Mouse (Mus musculus) yolk sac, embryonic 10.5 days (tissue): ENCODE results near the gene Slc25a17.

ENCODE experiments used
- DNase-seq: peaks from one replicate; pipeline ENCODE4 v3.0.0-alpha.2; 2017; ENCODE audit warnings: low spot score

The Slc25a17 gene

DNA sequence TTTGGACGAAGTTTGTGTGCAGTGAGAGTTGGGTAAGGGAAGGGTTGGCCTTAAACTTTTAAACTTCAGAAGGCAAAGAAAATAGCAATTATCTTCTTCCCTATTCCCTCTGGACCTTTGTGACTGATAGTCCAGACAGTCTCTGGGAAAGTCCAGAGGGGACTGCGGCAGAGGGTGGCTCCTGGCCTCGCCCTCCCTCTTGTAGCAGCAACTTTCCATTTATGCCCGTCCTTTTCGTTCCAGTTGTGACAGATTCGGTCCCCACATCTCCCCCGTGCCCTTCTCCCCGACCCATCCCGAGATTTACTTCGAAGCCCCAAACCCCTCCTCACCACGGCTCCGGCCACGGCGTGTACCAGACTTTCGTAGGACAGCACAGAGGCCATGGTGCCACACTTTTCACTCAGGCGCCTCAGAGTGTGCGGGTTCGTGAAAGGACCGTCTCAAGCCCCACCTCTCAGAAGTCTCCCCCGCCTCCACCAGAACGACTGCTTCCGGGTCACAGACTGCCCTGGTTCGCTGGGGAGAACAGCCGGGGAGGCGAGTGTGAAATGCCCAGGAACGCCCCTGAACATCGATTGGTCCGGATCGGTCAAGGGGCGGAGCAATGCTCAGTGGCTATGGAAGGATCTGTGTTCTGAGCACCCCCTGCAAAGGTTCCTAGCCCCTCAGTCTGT is at the start of gene Slc25a17:
TSS of gene Slc25a17 (minus strand) at position 468 of the 677 bp plus-strand sequence.
- peak; percentile 97 for DNase-seq

DNA sequence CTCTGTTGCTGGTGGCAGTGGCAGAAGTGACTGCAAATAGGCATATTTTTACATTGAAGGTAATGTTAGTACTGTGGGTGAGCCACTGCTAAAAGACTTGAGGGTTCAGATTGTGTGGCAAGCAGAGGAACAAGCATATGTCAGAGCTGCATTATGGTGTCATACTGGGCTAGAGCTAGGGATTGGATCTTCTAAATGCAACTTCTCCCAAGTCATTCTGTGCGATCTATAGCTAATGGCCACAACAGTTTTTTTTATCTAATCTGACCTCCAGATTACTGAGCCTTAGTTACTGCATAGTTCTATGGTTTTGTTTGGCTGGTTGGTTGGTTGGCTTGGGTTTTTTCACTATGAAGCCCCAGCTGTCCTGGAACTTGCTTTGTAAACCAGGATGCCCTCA is 47.6 kb upstream of the Slc25a17 start, which contains the start of gene Dnajb7:
TSS of gene Dnajb7 (minus strand) at position 101 of the 400 bp plus-strand sequence.
- DNase-seq, result no peak

DNA sequence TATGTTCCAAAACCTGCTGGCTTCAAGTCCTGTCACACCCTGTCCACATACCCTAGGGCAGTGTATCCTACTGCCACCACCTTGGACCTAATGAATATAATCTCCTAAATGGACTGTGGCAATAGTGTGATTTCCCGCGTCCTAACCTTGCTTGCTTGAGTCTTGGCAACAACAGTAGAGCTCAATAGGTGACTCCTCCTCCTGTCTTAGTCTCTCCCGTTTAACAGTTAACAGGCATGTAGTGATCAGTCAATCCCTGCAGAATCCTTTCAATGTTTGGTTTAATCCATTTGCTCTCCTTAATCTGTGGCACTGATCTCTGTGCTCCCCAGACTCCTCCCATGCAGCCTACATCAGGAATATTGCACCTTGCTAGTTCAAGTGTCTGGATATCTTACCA is 44.4 kb upstream of the Slc25a17 start:
- DNase-seq, result no peak

DNA sequence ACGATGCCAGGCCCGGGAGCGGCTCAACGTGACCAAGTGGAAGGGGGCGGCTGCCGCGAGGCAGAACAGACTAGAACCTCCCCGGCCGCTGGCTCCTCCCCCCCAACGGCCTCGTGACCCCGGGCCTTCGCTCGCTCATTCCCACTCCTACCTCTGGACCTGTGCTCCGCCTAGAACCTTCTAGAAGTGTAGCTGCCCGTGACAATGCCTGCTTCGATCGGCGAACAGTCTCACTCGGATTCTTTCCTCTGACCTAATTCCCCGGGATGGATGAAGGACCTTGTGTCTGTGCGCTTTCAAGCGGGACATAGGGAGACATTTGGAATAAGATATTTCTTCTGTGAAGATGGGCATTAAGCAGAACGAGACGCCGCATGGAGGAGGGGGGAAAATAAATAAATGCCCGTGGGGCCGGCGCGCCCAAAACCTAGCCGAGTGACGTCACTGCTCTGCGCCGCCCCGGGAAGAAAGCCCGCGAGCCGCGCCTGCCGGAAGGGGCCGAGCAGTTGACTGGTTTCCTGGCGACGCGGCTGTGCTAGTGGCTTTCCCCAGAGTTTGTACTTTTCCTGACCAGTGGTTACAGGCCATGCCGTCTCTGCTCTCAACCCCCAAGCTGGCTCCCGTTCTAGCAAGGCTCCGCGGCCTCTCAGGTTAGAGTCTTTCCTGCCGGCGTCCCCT is 39.2 kb upstream of the Slc25a17 start, which contains the start of the genes St13 and Xpnpep3:
TSS of gene St13 (minus strand) at position 440 of the 678 bp plus-strand sequence.
TSS of gene Xpnpep3 (plus strand) at position 501 of the 678 bp plus-strand sequence.
- peak; percentile 98 for DNase-seq

DNA sequence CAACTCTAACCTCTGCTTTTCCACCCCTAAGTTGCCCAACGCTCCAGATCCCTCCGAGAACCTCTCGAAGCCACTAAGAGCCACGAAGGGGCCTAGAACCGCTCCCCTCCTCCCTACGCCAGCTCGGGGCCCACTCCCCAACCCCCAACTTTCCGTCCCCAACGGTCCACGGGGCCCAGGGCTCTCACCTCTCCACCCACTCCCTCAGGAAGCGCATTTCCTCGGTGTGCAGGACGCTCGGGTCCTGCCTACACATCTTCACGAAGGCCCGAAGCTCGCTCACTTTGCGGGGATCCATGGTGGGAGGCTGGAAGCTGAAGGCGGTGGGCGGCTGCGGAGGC is 38.7 kb upstream of the Slc25a17 start:
- DNase-seq, result no peak

DNA sequence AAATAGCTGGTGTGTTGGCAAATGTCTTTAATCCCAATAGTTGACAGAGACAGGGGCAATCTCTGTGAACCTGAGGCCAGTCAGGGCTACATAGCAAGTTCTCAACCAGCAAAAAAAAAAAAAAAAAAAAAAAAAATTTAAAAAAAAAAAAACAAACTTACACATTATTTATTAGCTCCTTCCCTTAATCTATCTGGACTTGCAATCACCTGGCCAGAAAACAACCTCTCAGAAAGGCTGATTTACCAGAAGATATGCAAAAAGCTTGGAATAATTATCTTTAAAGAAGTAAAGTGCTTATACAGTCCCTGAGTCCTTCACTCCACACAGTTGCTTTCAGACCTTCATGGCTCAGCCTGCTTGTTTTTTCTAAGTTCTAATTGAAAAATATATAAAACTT is 37.6 kb upstream of the Slc25a17 start:
- DNase-seq, result no peak

DNA sequence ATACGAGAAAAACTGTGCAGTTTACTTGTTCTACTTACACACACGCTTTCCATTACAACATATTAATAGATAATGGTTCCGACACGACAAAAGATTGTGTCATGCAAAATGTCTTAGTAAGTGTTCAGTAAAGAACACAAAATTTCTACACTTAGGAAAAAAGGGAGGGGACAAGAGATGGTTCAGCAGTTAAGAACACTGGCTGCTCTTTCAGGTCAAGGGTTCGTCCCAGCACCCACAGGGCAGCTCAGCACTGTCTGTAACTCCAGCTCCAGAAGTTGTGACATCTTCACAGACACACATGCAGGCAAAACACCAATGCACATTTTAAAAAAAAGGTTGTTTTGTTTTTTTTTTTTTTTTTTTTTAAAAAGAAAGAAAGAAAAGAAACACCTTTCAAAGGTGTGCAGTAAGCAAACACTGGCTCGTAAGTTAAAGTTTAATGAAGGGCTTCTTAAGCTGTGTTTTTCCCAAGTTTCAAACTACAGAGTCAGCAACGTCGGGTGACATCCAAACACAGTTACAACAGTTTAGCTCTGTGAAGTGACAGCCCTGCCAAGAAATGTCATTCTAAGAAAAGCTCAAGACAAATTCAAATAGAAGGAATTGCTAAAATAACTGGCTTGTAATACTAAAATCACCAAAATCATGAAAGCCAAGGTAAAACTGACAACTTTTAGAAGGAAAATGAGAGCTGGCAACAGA is 33.8 kb upstream of the Slc25a17 start:
- peak; percentile 35 for DNase-seq

DNA sequence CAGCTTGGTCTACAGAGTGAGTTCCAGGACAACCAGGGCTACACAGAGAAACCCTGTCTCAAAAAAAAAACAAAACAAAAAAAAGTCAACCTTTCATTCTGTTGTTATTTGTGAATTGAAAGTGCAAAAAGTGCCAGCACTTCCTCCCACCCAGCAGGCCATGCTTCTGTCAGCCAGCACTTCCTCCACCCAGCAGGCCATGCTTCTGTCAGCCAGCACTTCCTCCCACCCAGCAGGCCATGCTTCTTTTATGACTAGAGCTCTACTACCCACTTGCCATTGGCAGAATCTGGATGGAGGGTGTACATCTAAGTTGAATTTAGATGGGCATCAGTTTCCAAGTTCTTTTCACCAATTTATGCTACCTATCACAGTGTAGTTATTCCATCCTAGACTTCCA is 32.4 kb upstream of the Slc25a17 start:
- DNase-seq, result no peak

DNA sequence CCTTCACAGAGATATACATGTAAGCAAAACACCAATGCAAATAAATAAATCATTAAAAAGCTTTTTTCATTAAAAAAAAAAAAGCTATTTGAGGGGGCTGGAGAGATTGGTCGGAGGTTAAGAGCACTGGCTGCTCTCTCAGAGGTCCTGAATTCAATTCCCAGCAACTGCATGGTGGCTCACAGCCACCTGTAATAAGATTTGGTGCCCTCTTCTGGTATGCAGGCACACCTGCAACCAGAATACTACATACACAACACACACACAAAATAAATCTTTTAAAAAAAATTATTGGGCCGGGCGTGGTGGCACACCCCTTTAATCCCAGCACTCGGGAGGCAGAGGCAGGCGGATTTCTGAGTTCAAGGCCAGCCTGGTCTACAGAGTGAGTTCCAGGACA is 25.7 kb upstream of the Slc25a17 start:
- no peak for DNase-seq

DNA sequence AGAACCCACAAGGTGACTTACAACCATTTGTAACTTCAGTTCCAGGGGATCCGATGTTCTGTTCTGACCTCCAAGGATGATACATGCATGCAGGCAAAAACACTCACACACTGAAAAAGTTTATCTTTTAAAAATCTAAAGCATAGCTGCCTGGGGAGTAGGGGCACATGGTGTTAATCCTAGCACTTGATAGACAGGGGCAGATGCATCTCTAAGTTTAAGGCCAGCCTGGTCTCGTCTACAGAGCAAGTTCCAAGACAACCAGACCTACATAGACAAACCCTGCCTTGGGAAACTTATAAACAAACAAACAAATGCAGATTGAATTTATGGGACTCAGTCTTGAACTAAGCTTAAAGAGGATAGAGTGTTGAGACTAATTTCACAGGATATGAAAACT is 18.2 kb upstream of the Slc25a17 start:
- DNase-seq, result no peak

DNA sequence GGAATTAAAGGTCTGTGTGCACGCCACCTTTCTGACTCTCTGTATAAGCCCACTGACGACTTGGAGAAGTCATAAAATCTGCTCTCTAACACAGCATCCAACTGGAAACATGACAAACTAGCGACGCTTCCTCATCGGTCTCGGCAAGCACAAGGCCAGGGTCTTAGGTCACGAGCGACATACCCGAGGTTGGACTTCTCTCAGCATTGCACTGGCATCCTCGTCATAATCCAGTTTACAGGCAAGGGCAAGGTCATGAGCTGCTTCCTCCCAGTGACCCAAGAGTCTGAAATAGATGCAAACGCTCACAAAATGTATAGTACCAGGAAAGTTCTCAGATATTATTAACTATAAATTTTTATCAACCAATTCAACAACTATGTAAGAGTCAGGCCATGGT is 14.0 kb upstream of the Slc25a17 start:
- DNase-seq, result no peak

DNA sequence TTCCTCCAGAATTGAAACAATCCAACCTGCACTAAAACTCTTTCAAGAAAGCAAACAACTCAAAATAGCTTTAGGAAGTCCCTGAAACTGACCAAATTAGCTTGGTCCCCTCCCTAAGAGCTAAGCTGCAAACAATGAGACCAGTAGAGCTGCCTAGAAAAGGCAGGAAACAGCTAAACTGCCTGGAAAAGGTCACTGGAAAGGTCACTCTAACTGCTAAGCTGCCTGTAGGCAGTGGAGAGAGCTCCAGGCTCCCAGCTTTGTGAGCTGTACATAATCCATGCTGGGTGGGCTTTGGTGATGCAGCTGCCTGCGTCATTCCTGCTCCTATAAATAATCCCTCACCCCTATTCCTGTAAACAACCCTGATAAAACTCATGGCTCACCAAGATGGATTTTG is 9.7 kb upstream of the Slc25a17 start:
- DNase-seq, result no peak

DNA sequence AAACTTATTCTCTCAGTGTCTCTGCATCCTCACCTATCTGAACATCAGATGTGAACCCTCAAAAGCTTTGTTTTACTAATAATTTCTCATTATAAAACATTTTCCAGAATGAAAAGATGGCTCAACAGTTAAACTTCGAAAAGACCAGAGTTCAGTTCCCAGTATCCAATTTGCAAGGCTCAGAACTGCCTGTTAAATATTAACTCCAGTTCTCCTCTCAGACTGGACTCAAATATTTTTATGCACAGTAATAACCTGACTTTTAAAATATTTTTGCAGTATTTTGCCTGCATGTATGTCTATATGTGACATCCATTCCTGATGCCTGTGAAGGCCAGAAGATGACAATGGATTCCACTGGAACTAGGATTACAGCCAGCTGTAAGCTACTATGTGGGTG is 8.0 kb upstream of the Slc25a17 start:
- DNase-seq, result no peak

DNA sequence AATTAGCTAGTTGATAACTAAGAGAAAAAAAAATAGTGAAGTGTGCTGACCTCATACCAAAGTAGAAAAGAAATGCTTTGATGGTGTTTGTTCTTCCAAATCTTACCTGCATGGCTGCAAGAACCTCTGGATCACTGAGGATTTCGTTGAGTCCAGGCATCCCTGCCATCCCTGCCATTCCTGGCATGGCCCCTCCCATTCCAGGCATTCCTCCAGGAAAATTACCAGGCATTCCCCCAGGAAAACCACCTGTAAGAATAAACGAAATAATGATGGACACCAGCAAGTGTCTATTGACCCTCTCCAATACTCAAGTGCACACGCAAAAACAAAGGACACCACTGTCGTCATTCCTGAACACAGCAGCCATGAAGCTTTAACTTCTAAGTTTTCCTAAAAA is 5.6 kb upstream of the Slc25a17 start:
- DNase-seq, result no peak

DNA sequence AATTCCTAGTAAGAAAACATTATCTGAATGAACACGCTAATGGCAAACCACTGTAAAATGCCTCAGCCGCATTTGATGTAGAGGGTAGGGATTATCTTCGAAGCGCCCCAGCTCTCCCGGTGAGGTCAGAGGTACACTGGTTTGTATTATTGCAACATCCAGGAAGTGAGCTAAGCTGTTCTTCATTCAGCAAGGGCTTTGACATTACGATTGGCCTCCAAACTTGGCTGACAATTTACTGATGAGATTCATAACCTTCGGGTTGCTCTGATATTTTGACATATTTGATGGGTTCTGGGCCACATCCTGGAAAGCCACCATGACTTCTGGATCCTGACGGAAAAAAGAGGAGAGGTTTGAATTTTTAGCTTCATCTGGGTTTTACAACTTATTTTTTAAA is 4.6 kb upstream of the Slc25a17 start:
- DNase-seq, result peak; percentile 44

DNA sequence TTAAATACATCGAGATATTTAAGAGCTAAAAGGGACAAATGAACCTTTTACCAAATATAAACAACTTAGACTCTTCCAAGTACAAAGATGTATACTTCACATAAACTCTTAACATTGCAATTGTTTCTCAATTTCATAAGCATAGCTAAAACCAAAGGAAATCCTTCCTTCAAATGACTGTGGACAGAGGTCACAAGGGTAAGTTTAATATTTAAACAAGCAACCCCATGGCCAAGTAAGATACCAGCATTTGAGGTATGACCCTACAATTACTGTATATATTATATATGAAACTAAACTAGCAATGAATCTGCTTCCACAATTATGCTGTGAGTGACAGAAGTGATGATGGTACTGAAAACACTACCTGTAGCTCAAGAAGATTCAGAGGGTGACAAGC is 3.7 kb upstream of the Slc25a17 start:
- DNase-seq, result no peak

DNA sequence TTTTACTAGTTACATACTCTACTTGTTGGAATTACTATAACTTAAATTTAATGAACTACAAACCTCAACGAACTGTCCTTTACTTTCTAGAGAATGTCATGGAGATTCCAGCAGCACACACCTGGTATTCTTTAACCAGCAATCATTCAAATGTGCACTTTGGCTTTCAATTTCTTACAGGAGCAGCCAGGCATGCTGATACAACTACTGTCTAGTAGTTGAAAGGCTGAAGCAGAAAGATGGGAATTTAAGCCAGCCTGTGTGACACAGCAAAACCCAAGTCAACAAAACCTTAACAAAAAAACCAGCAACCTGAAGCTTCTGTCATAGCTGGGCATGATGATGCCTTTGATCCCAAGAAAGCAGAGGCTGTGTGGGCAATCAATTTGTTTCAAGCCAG is 1.9 kb upstream of the Slc25a17 start:
- no peak for DNase-seq

DNA sequence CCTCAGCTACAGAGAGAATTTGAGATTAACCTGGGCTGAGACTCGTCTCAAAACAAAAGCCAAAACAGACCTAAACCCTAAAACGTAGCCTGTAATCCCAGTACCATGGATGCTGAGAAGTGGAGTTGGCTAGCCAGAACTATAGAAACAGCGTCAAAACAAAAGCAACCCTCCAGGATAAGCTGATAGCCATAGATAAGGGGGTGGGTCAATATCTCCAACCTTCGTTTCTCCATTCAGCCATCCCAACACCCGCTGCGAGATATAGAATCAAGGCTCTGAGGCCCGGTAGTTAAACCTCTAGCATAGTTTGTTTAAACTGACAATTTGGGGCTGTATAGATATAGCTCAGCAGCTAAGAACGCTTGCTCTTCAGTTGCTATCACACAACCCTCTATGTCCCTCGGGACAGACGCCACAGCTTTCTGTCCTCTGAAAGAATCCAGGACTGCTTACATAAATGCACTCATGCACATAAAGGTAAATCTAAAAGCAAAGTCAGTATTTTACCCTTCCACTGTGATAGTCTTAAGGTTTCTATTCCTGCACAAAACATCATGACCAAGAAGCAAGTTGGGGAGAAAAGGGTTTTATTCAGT is 904 bp upstream of the Slc25a17 start:
- DNase-seq, result no peak

DNA sequence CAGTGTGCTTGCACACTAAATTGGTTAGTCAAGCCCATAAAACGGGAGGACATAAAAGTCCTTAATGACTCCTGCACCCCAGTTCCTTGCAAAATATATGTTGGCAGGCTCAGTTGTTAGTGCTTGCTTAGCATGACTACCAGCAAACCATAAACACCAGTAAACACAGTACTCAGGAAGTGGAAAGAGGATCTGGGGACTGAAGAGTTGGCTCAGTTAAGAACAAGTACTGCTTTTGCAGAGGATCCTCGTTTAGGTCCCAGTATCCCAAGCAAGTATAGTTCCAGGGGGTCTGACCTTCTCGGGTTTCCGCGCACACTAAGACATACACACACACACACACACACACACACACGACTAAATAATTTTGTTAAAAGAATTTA is 401 bp upstream of the Slc25a17 start:
- DNase-seq, result no peak

DNA sequence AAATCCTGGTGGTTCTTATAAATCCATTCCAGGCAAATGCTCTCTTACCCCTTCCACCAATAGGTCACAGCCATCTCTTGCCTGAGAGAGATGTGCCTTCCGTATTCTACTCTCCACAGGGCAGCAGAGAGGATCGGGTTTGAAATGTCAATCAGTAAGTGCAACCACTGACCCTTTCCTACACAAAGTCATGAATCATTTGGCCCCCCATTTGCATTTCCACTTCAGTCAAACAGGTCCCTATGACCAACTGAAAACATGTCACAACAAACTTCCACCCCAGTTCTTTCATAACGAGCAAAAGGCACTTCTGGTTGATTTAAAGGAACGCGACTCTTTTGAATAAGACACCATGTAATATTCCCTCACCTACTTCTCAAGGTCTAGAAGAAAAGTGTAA is 1.2 kb downstream of the Slc25a17 start:
- no peak for DNase-seq

DNA sequence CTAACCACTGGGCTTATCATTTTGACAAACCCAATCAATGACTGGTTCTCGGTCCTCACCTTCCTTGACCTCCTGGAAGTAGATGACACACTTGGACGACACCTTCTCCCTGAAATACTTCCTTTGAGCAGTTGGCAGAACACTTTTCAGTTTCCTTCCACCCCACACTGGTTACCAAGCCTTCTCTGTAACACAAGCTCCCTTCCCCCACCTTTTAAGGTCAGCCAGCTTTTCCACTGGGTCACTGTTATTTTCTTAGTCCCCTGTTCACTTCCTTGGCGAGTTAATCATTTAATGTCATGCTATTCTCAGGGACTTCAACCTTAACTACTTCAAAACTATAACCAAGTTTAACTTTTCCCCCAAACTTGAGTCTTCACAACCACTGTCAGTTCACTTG is 1.7 kb downstream of the Slc25a17 start:
- DNase-seq, result peak; percentile 63

DNA sequence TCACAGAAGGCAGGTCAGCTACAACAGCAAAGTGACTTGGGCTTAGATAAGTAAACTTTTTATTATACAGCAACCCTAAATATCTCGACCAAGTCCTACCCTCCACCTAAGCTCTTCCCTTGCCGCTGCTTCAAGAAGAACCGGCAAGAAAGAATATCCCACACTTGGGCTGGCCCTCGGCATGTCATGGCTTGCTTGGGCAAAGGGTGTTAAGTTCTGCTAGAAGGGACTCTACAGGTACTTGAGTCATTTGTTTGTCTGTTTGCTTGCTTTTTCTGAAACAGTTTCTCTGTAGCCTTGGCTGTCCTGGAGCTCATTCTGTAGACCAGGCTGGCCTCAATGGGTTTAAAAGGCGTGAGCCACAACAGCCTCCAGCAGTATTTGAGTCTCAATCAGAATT is 3.7 kb downstream of the Slc25a17 start:
- peak; percentile 36 for DNase-seq
